Mouse (Mus musculus): Measurements from ENCODE around the gene Lamtor4. TPM values are rescaled to one million over a fixed set of nuclear protein-coding genes. Genes with fewer than 3 reads are reported as not detected.

The Lamtor4 gene
- polyA plus RNA-seq, 1 experiment from 2014 or later: 91.0 TPM

- Histone ChIP-seq H3K9ac (ENCODE audit: low read length) (peak overlapping the region; percentile 45; the same call in 1 of the 2 replicates), H3K4me1 (replicated peaks; ENCODE audit: control insufficient read depth, insufficient read depth) (peaks cover 3% of the 10 kb centered on the region; the same call in 1 of the 2 replicates), H3K27me3 (ENCODE audit: control insufficient read depth, insufficient read depth, low read length) (no peaks in the 10 kb centered on the region), H3K36me3 (ENCODE audit: control insufficient read depth, insufficient read depth, low read length) (no peaks in the 10 kb centered on the region), H3K4me3 (ENCODE audit: low read depth, low read length) (peak overlapping the region; percentile 20), H3K9me3 (ENCODE audit: control insufficient read depth, low read length) (0 out of 2 replicates have a peak, but pooled peaks cover 2% of the 10 kb centered on the region), H3K4me2 (replicated peaks; ENCODE audit: low read depth) (peak overlapping the region; percentile 49), H3K27ac (replicated peaks) (peak overlapping the region; percentile 75)
- DNase-seq (ENCODE audit: low spot score) (peak; percentile 56), ATAC-seq (ENCODE audit: low FRiP score, low TSS enrichment) (no peak)
- TF ChIP-seq CTCF (IDR thresholded peaks at IDR 0.05; ENCODE audit: low read depth) (no peak), EP300 (optimal IDR thresholded peaks at IDR 0.05) (no peak)
- 33% methylated on average over 41 of the region's 41 CpGs for WGBS
Measured at GRCm38 (mm10) chr5:138275216-138276050, 20.2 kb downstream of the Lamtor4 start.

GRCm38 (mm10) chr5:138277994-138278393 lies 22.7 kb downstream of the Lamtor4 start:
- Histone ChIP-seq H3K4me2 (replicated peaks; ENCODE audit: low read depth) (no peak overlapping the region), H3K4me1 (replicated peaks; ENCODE audit: control insufficient read depth, insufficient read depth) (no peaks in the 10 kb centered on the region; the same call in 1 of the 2 replicates), H3K36me3 (ENCODE audit: control insufficient read depth, insufficient read depth, low read length) (no peaks in the 10 kb centered on the region), H3K9ac (ENCODE audit: low read length) (no peak overlapping the region), H3K27ac (replicated peaks) (no peak overlapping the region), H3K27me3 (ENCODE audit: control insufficient read depth, insufficient read depth, low read length) (no peaks in the 10 kb centered on the region), H3K4me3 (ENCODE audit: low read depth, low read length) (no peak overlapping the region), H3K9me3 (ENCODE audit: control insufficient read depth, low read length) (0 out of 2 replicates have a peak, but pooled peaks cover 3% of the 10 kb centered on the region)
- ATAC-seq (ENCODE audit: low FRiP score, low TSS enrichment) (no peak), DNase-seq (ENCODE audit: low spot score) (no peak)
- TF ChIP-seq CTCF (IDR thresholded peaks at IDR 0.05; ENCODE audit: low read depth): no peak
- WGBS: 87% methylated on average over 7 of the region's 7 CpGs

DNA sequence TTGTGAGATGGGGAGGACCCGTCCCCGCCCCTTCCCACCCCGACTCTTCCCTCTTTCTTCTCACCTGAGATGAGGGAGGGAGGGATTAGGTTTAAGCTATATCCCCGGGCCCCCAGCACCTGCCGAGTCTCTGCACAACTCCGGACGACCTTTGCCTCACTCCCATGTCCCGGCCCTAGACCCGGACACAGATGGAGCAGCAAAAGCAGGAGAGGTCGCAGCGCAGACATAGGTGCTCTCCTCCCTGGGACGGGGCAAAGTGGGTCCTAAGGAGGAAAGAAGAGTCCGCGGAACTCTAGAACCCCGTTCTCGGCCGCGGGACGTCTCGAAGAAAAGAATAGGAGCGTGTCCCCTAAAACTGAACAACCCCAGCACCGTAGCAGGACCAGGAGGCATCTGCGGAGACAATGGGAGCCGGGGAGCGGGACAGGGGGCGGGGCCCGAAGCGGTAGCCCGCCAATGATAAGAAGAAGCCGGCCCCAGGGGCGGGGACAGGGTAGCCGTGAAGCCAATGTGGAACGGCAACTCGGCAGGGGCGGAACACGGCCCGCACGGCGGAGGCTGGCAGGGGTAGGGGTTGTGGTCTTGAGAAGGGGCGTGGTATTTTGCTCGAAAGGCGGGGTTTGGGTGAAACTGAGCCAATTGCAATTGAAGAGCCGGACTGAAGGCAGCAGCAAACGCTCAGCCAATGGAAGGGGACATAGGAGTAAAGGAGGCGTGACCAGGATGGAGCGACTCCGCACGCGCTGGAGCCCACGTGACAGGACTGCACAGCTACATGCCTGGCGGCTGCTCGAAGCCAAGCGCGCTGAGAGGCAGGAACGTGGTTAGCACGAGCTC lies 24.5 kb downstream of the Lamtor4 start, which contains the start of the genes Gm43720, Gpc2 and Stag3:
TSS of gene Gm43720 (minus strand) at position 374 of the 840 bp plus-strand sequence.
TSS of gene Gpc2 (minus strand) at position 421 of the 840 bp plus-strand sequence.
TSS of gene Stag3 (plus strand) at position 656 of the 840 bp plus-strand sequence.
- peak; percentile 98 for ATAC-seq (ENCODE audit: low FRiP score, low TSS enrichment)
- Histone ChIP-seq H3K4me2 (replicated peaks; ENCODE audit: low read depth) (peak within 1 kb of the TSS; percentile 75), H3K9ac (ENCODE audit: low read length) (peak within 1 kb of the TSS; percentile 38), H3K27me3 (ENCODE audit: control insufficient read depth, insufficient read depth, low read length) (no peaks in the 10 kb centered on the region), H3K4me1 (replicated peaks; ENCODE audit: control insufficient read depth, insufficient read depth) (no peaks in the 10 kb centered on the region), H3K4me3 (ENCODE audit: low read depth, low read length) (peak within 1 kb of the TSS; percentile 40), H3K27ac (replicated peaks) (no peak within 1 kb of the TSS), H3K9me3 (ENCODE audit: control insufficient read depth, low read length) (0 out of 2 replicates have a peak, but pooled peaks cover 3% of the 10 kb centered on the region), H3K36me3 (ENCODE audit: control insufficient read depth, insufficient read depth, low read length) (no peaks in the 10 kb centered on the region)
- peak; percentile 92 for DNase-seq (ENCODE audit: low spot score)
- WGBS: 1% methylated on average over 55 of the region's 56 CpGs
- TF ChIP-seq CTCF (IDR thresholded peaks at IDR 0.05; ENCODE audit: low read depth) (no peak; the same call in 1 of the 2 replicates), EP300 (optimal IDR thresholded peaks at IDR 0.05) (no peak)

GRCm38 (mm10) chr5:138280425-138280768 lies 25.1 kb downstream of the Lamtor4 start:
- no peak for ATAC-seq (ENCODE audit: low FRiP score, low TSS enrichment)

GRCm38 (mm10) chr5:138280829-138281228 lies 25.5 kb downstream of the Lamtor4 start:
- Histone ChIP-seq H3K4me1 (replicated peaks; ENCODE audit: control insufficient read depth, insufficient read depth) (no peaks in the 10 kb centered on the region), H3K36me3 (ENCODE audit: control insufficient read depth, insufficient read depth, low read length) (no peaks in the 10 kb centered on the region), H3K9me3 (ENCODE audit: control insufficient read depth, low read length) (0 out of 2 replicates have a peak, but pooled peaks cover 3% of the 10 kb centered on the region), H3K4me3 (ENCODE audit: low read depth, low read length) (no peak overlapping the region), H3K9ac (ENCODE audit: low read length) (no peak overlapping the region), H3K27me3 (ENCODE audit: control insufficient read depth, insufficient read depth, low read length) (no peaks in the 10 kb centered on the region), H3K4me2 (replicated peaks; ENCODE audit: low read depth) (no peak overlapping the region), H3K27ac (replicated peaks) (no peak overlapping the region)
- TF ChIP-seq CTCF (IDR thresholded peaks at IDR 0.05; ENCODE audit: low read depth) (no peak), EP300 (optimal IDR thresholded peaks at IDR 0.05) (no peak)
- no peak for DNase-seq (ENCODE audit: low spot score)
- no peak for ATAC-seq (ENCODE audit: low FRiP score, low TSS enrichment)
- WGBS: 94% methylated on average over 15 of the region's 15 CpGs

More at GRCm38 (mm10) chr5:138280425-138280768, 25.1 kb downstream of the Lamtor4 start:
- Histone ChIP-seq H3K27me3 (ENCODE audit: control insufficient read depth, insufficient read depth, low read length) (no peaks in the 10 kb centered on the region), H3K4me3 (ENCODE audit: low read depth, low read length) (no peak overlapping the region; the same call in 1 of the 2 replicates), H3K27ac (replicated peaks) (no peak overlapping the region), H3K9ac (ENCODE audit: low read length) (no peak overlapping the region), H3K9me3 (ENCODE audit: control insufficient read depth, low read length) (0 out of 2 replicates have a peak, but pooled peaks cover 3% of the 10 kb centered on the region), H3K4me2 (replicated peaks; ENCODE audit: low read depth) (peak overlapping the region; percentile 75; the same call in 1 of the 2 replicates), H3K36me3 (ENCODE audit: control insufficient read depth, insufficient read depth, low read length) (no peaks in the 10 kb centered on the region), H3K4me1 (replicated peaks; ENCODE audit: control insufficient read depth, insufficient read depth) (no peaks in the 10 kb centered on the region)
- TF ChIP-seq EP300 (optimal IDR thresholded peaks at IDR 0.05) (peak; percentile 92), CTCF (IDR thresholded peaks at IDR 0.05; ENCODE audit: low read depth) (no peak)
- WGBS: 19% methylated on average over 26 of the region's 26 CpGs
- no peak for DNase-seq (ENCODE audit: low spot score)

Data from stomach, postnatal 0 days (tissue).